Mouse (Mus musculus) intestine, postnatal 0 days (tissue): ENCODE results near the gene Dut. TPM values are rescaled to one million over a fixed set of nuclear protein-coding genes. Genes with fewer than 3 reads are reported as not detected.
"Not testable (repeated sequence)": the region's sequence is repeated elsewhere in the genome, so short reads cannot be mapped to it uniquely, and the experiment has no call there.

ENCODE experiments used
- ATAC-seq: fragments of 200-750 bp; cut with Nextera tagmentation; 2 replicates; pipeline ENCODE4 v1.8.0; 2017; ENCODE audit warnings: mild to moderate bottlenecking, moderate TSS enrichment, moderate library complexity
- H3K27ac ChIP-seq: fragments of 300-500 bp; sonication (generic); 2 replicates; pipeline ENCODE4 v1.5.1; 2014; ENCODE audit warnings: mild to moderate bottlenecking, low read depth, low read length, moderate library complexity
- H3K27me3 ChIP-seq: fragments of 300-500 bp; sonication (generic); replicated peaks from 2 replicates; pipeline ENCODE4 v1.6.1; 2014; ENCODE audit warnings: low read length, mixed read lengths; ENCODE audit not compliant: control insufficient read depth, insufficient read depth
- H3K36me3 ChIP-seq: fragments of 300-500 bp; sonication (generic); 2 replicates; pipeline ENCODE4 v1.6.1; 2014; ENCODE audit warnings: mild to moderate bottlenecking, moderate library complexity; ENCODE audit not compliant: control insufficient read depth, insufficient read depth
- H3K4me1 ChIP-seq: fragments of 300-500 bp; sonication (generic); replicated peaks from 2 replicates; pipeline ENCODE4 v1.6.1; 2014; ENCODE audit warnings: antibody characterized with exemption, low read length, mixed read lengths; ENCODE audit not compliant: control insufficient read depth, insufficient read depth
- H3K4me2 ChIP-seq: fragments of 300-500 bp; sonication (generic); replicated peaks from 2 replicates; pipeline ENCODE4 v1.6.1; 2014; ENCODE audit warnings: low read depth, mild to moderate bottlenecking, moderate library complexity
- H3K4me3 ChIP-seq: fragments of 300-500 bp; sonication (generic); 2 replicates; pipeline ENCODE4 v1.5.1; 2014; ENCODE audit warnings: low read depth, low read length
- H3K9ac ChIP-seq: fragments of 300-500 bp; sonication (generic); 2 replicates; pipeline ENCODE4 v1.6.1; 2014; ENCODE audit warnings: mild to moderate bottlenecking, low read depth, low read length
- H3K9me3 ChIP-seq: fragments of 300-500 bp; sonication (generic); 2 replicates; pipeline ENCODE4 v1.6.1; 2016; ENCODE audit warnings: mixed run types; ENCODE audit not compliant: control insufficient read depth
- CTCF ChIP-seq: sonication (generic); IDR thresholded peaks from 2 replicates; pipeline ENCODE4 v1.5.1; 2016; ENCODE audit warnings: low read depth, mild to moderate bottlenecking, control low read depth, antibody characterized with exemption, moderate library complexity
- WGBS: fragments of 180-500 bp; shearing (Covaris S2); extraction: QIAGEN DNeasy Blood & Tissue Kit; methylation state at CpG from one replicate; pipeline ENCODE4 v1.1.7; 2014; 5-methylcytosine and 5-hydroxymethylcytosine counted together
- polyA plus RNA-seq: library from polyadenylated mRNA; unstranded; fragments of >200 nt; fragmentation: Nextera tagmentation; extraction: Ambion mirVana; gene quantifications from 2 replicates; pipeline ENCODE4 v1.2.1, GENCODE M21; 2015

Dut gene
- polyA plus RNA-seq, 1 experiment from 2014 or later: 48.5 TPM

- Histone ChIP-seq H3K4me2 (no peak overlapping the region), H3K9me3 (no peaks in the 10 kb centered on the region), H3K4me1 (no peaks in the 10 kb centered on the region), H3K36me3 (peaks cover 14% of the 10 kb centered on the region; the same call in 1 of the 2 replicates), H3K4me3 (no peak overlapping the region), H3K27ac (no peak overlapping the region), H3K9ac (no peak overlapping the region), H3K27me3 (no peaks in the 10 kb centered on the region)
- 75% methylated on average over 2 of the region's 2 CpGs for WGBS
- no peak for ATAC-seq
- no peak for TF ChIP-seq CTCF
Observed at GRCm38 (mm10) chr2:125260326-125260725, 13.3 kb downstream of the Dut start.

GRCm38 (mm10) chr2:125263056-125263455 lies 16.1 kb downstream of the Dut start:
- Histone ChIP-seq H3K4me3 (no peak overlapping the region), H3K4me2 (no peak overlapping the region), H3K9ac (no peak overlapping the region), H3K9me3 (no peaks in the 10 kb centered on the region), H3K36me3 (peaks cover 2% of the 10 kb centered on the region; the same call in 1 of the 2 replicates), H3K4me1 (no peaks in the 10 kb centered on the region), H3K27ac (no peak overlapping the region), H3K27me3 (no peaks in the 10 kb centered on the region)
- no peak for ATAC-seq
- 28% methylated on average over 5 of the region's 5 CpGs for WGBS
- TF ChIP-seq CTCF: peak; percentile 60

- no peak overlapping the region for H3K9ac ChIP-seq
- no peak overlapping the region for H3K27ac ChIP-seq
- no peaks in the 10 kb centered on the region for H3K9me3 ChIP-seq
- no peaks in the 10 kb centered on the region for H3K36me3 ChIP-seq
- no peaks in the 10 kb centered on the region for H3K27me3 ChIP-seq
- no peak overlapping the region for H3K4me2 ChIP-seq
- no peak for ATAC-seq
- TF ChIP-seq CTCF: no peak
- H3K4me3 ChIP-seq: no peak overlapping the region
- H3K4me1 ChIP-seq: no peaks in the 10 kb centered on the region
- WGBS: 32% methylated on average over 9 of the region's 9 CpGs
Observed at GRCm38 (mm10) chr2:125263753-125264152, 16.8 kb downstream of the Dut start.

GRCm38 (mm10) chr2:125268876-125269275 lies 21.9 kb downstream of the Dut start:
- no peak for TF ChIP-seq CTCF
- Histone ChIP-seq H3K27me3 (no peaks in the 10 kb centered on the region), H3K9me3 (no peaks in the 10 kb centered on the region), H3K27ac (no peak overlapping the region), H3K9ac (no peak overlapping the region), H3K4me2 (no peak overlapping the region), H3K4me3 (no peak overlapping the region), H3K36me3 (no peaks in the 10 kb centered on the region), H3K4me1 (no peaks in the 10 kb centered on the region)
- ATAC-seq: no peak
- 60% methylated on average over 1 of the region's 1 CpGs for WGBS

- no peaks in the 10 kb centered on the region for H3K4me1 ChIP-seq
- H3K4me2 ChIP-seq: no peak overlapping the region
- TF ChIP-seq CTCF: no peak
- no peaks in the 10 kb centered on the region for H3K36me3 ChIP-seq
- H3K27ac ChIP-seq: no peak overlapping the region
- H3K9ac ChIP-seq: no peak overlapping the region
- ATAC-seq: no peak
- WGBS: 65% methylated on average over 5 of the region's 5 CpGs
- no peak overlapping the region for H3K4me3 ChIP-seq
- no peaks in the 10 kb centered on the region for H3K27me3 ChIP-seq
- H3K9me3 ChIP-seq: no peaks in the 10 kb centered on the region
Observed at GRCm38 (mm10) chr2:125275617-125276016, 28.6 kb downstream of the Dut start.

GRCm38 (mm10) chr2:125276692-125277091 lies 29.7 kb downstream of the Dut start:
- Histone ChIP-seq H3K36me3 (no peaks in the 10 kb centered on the region), H3K27me3 (no peaks in the 10 kb centered on the region), H3K4me2 (no peak overlapping the region), H3K27ac (no peak overlapping the region), H3K4me1 (no peaks in the 10 kb centered on the region), H3K9ac (no peak overlapping the region), H3K4me3 (no peak overlapping the region), H3K9me3 (no peaks in the 10 kb centered on the region)
- TF ChIP-seq CTCF: no peak
- ATAC-seq: no peak
- 92% methylated on average over 5 of the region's 5 CpGs for WGBS

GRCm38 (mm10) chr2:125278474-125278873 lies 31.5 kb downstream of the Dut start:
- no peak for TF ChIP-seq CTCF
- Histone ChIP-seq H3K9me3 (no peaks in the 10 kb centered on the region), H3K27me3 (no peaks in the 10 kb centered on the region), H3K4me2 (no peak overlapping the region), H3K36me3 (no peaks in the 10 kb centered on the region), H3K9ac (no peak overlapping the region), H3K4me1 (0 out of 2 replicates have a peak, but pooled peaks cover 5% of the 10 kb centered on the region), H3K4me3 (no peak overlapping the region), H3K27ac (no peak overlapping the region)
- peak; percentile 56; the same call in 1 of the 2 replicates for ATAC-seq
- 15% methylated on average over 7 of the region's 7 CpGs for WGBS

GRCm38 (mm10) chr2:125279995-125280394 lies 33.0 kb downstream of the Dut start:
- not testable (repeated sequence) for H3K4me1 ChIP-seq, H3K36me3 ChIP-seq, H3K27ac ChIP-seq, ATAC-seq, H3K27me3 ChIP-seq, H3K4me3 ChIP-seq, H3K9me3 ChIP-seq, H3K4me2 ChIP-seq, H3K9ac ChIP-seq
- 83% methylated on average over 9 of the region's 9 CpGs for WGBS
